Mouse (Mus musculus) ovary, postnatal 10 days (tissue): ENCODE measurements at regions not wholly inside any gene's neighbourhood (a gene's known extent, or its start where the extent isn't known, plus 50 kb on each side); places are given as distances from the start of the nearest gene placed in this dataset.

ENCODE experiments used
- DNase-seq: peaks from one replicate; pipeline ENCODE4 v3.0.0; 2022; ENCODE audit warnings: low spot score

DNA sequence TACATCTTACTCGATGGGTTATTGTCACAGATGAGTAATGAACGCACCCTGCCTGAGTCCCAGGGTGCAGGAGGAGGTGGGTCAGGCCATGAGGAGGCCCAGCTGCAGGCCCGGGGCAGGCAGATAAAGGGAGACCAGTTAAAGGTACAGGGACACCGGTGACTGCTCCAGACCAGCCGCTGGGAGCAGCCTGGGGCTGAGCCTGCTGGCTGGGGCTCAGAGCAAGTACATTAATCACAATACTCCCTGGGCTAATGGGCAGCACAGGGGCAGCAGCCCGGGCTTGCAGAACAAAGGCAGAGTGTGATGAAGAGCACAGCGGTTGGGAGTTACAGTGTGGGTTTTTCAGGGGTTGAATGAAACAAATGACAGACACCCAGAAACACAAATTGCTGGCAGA is 154.4 kb upstream of the Rnf219 start:
- peak; percentile 1 for DNase-seq

DNA sequence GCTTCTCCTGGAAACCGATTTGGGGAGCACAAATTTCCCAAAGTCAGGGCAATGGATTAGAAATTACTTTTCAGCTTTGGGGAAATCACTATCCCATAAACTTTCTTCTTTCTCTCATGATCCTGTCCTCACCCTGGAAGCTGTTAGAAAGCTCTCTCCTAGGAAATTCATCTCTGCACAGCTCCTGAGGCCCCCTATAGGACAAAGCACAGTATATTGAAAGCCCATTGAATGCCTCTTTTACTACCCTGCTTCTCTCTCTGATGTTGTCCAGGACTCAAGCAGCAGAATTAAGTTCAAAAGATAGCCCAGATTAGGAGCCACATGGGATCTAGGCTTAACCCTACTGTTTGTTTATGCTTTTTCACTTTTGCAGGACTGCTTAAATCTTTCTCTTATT is 139.3 kb upstream of the Rnf219 start:
- DNase-seq: no peak

DNA sequence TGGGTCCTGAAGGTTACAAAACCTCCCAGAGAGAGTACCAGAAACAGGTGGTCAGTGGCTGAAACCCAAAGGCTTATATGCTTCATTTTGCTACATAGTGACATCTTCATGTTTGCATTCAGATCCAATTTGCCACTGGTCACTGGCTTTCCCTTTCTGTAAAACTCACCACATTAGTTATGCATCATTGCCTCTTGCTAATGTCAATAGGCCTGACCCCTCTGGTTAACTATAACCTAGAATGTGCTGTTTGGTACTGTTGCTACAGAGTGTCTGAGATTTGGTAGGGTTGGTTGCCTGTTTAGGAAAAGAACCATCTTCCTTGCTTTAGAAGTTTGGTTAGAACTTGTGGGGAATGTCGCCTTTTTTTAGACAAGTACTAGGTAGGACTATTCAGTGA is 136.3 kb upstream of the Rnf219 start:
- DNase-seq: no peak

DNA sequence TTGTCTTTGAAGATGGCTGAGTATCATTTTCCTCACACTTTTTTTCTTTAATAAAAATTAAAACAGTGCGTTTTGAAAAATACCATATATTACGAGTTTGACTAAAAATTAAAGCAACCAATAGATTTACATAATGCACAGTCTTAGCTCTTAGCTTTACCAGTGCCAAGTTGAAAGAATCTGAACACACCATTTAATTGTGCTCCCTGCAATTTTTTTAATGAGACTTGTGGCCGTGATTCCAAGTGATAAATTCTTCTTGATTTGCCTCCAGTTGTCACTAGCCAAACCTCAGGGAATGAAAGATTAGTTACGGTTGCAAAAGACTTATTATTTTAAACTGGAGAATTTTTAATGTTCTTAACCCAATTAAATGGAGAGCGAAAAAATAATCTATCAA is 127.5 kb upstream of the Rnf219 start:
- no peak for DNase-seq

DNA sequence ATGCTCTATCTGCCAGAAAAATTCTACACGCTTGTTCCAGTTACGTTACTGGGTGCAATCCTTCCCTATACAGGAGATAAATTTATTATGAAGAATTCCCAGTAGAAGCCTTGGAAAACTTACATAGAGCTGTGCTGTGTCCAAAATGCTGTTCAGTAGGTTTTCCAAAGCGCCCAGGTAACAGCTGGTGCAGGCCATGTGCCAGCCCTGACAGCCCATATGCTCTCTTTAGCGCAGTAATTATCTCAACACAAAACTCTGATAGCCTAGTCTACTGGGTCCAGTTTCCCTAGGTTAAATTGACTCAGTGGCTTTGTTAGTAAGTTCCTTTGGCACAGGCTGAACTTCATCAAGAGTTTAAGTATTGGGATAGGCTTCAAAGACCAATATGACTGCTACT is 122.2 kb upstream of the Rnf219 start:
- DNase-seq: no peak

DNA sequence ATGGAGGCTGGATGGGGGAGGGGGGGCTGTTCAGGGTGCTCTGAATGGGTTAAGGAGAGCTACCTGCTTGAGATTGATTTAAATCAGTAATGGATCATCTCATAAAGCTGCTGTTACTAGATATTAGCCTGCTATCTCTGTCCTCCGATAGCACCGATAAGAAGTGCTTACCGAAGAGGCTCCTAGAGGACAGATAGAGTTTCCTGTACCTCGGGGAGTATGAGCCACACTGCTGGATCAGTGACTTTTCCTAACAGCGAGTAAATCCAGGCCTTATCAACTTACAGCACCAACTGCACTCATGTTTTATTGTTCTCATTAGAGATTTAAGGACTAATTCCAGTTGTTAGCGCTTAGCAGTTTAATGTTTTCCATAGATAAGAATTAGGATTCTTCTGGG is 120.3 kb upstream of the Rnf219 start:
- DNase-seq: no peak

DNA sequence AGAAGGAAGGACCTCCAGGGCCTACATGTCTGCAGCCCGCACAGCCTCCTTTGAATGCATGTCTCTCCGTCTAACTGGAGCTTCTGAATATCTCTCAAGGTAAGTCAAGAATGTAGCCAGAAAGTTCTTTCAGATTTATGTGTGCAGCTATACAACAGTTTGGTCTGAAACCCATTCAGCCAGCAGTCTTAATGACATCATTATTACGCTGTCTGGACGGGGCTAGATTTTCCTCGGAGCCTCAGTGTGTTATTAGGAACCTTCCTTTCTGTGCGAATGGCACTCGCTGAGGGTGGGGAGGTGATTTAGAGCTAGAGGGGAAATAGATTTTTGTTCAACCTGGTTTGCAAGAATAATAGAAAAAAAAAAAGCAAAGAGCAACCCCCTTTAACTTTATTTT is 116.9 kb upstream of the Rnf219 start:
- no peak for DNase-seq

DNA sequence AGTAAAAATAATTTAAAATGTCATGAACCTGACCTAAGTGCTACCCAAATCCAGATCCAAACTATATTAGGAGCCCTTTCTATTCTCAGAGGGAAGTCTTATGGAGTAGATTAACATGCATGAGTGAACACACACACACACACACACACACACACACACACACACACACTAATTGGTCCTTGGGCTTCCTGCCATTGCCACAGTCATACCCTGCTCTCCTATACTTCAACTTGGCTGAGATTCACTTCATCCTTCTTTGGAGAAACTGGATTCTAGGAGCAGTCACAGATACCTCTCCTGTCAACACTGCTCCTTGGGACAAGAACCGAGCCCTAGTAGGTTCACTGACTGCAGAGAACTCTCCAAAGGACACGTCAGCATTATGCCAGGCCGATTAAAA is 89.0 kb upstream of the Rnf219 start:
- no peak for DNase-seq

DNA sequence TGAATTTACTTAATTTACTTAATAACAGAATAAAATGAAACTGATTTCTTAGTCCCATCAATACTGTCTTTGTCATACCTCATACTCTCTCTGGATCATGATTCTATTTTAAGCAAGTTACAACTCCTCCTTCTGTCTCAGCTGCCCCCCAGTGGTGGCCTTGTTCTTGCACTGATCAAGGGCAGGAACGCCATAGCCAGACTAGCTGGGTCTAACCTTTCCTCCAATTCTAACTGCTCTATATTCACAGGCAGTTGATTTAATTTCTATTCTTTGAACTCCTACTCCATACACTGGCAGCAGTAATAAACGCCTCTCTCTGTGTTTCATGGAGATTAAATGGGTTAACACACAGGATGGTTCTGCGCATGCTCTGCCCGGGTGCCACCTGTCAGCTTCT is 87.9 kb upstream of the Rnf219 start:
- DNase-seq: no peak

DNA sequence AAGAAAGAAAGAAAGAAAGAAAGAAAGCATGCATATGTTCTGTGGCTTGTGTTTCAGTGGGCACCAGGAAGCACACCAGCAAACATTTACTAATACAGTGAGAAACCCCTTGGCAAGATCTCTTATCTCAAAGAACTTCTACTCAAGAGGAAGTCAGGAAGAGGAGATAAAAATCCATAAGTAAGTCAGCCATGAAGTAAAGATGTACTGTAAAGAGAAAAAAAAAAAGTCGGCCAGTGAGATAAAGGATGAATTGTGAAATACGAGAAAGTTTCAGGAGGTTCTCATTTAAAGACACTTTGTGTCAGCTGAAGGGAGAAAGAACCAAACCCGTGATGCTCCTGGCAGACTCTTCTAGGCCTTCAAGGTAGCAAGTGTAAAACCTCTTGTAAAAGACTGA is 72.4 kb upstream of the Rnf219 start:
- DNase-seq: no peak
